Mouse (Mus musculus): ENCODE measurements at regions not wholly inside any gene's neighbourhood (a gene's known extent, or its start where the extent isn't known, plus 50 kb on each side); places are given as distances from the start of the nearest gene placed in this dataset.

GRCm38 (mm10) chr14:80172799-80173484 is 189.1 kb downstream of the Olfm4 start:
- ChIA-PET CTCF (no interaction called here), POLR2A (no interaction called here)
- no peak for DNase-seq (ENCODE audit: low read depth, low spot score)
- no peak for ATAC-seq
- peaks cover 15% of the 10 kb centered on the region for H3K27me3 ChIP-seq
- no peak for TF ChIP-seq CTCF (IDR thresholded peaks at IDR 0.05)
- in situ Hi-C loops (cut with MboI; ENCODE audit: low pct_unique_long_range_greater_than_20kb) = no loop called here

- no peak for DNase-seq (ENCODE audit: low read depth, low spot score)
- in situ Hi-C loops (cut with MboI; ENCODE audit: low pct_unique_long_range_greater_than_20kb) = no loop called here
- POLR2A ChIA-PET = no interaction called here
These were observed 192.6 kb downstream of the Olfm4 start for GRCm38 (mm10) chr14:80176464-80176863.

GRCm38 (mm10) chr14:80195041-80195440 is 211.2 kb downstream of the Olfm4 start:
- TF ChIP-seq CTCF (IDR thresholded peaks at IDR 0.05) = no peak
- in situ Hi-C loops (cut with MboI; ENCODE audit: low pct_unique_long_range_greater_than_20kb) = no loop called here
- no peak for DNase-seq (ENCODE audit: low read depth, low spot score)

More at GRCm38 (mm10) chr14:80176464-80176863, 192.6 kb downstream of the Olfm4 start:
- H3K27me3 ChIP-seq = peaks cover 11% of the 10 kb centered on the region
- CTCF ChIA-PET = no interaction called here
- ATAC-seq = no peak
- TF ChIP-seq CTCF (IDR thresholded peaks at IDR 0.05) = no peak

GRCm38 (mm10) chr14:80212916-80213315 is 229.0 kb downstream of the Olfm4 start:
- DNase-seq (ENCODE audit: low read depth, low spot score) (no peak), ATAC-seq (no peak)
- CTCF ChIA-PET = no interaction called here
- H3K27me3 ChIP-seq = peaks cover 3% of the 10 kb centered on the region
- TF ChIP-seq CTCF (IDR thresholded peaks at IDR 0.05) = no peak
- in situ Hi-C loops (cut with MboI; ENCODE audit: low pct_unique_long_range_greater_than_20kb) = loop anchor here (10.0 to 25.0 kb wide), 2 partner anchors 448 to 801 kb away; no protein-coding TSS in a partner anchor
- POLR2A ChIA-PET = no interaction called here

More at GRCm38 (mm10) chr14:80195041-80195440, 211.2 kb downstream of the Olfm4 start:
- ChIA-PET CTCF (no interaction called here), POLR2A (no interaction called here)
- no peak for ATAC-seq
- H3K27me3 ChIP-seq = no peaks in the 10 kb centered on the region

GRCm38 (mm10) chr14:80213666-80214065 is 229.8 kb downstream of the Olfm4 start:
- no peak for DNase-seq (ENCODE audit: low read depth, low spot score)
- ATAC-seq = no peak
- in situ Hi-C loops (cut with MboI; ENCODE audit: low pct_unique_long_range_greater_than_20kb) = loop anchor here (10.0 to 25.0 kb wide), 2 partner anchors 449 to 801 kb away; no protein-coding TSS in a partner anchor
- no peak for TF ChIP-seq CTCF (IDR thresholded peaks at IDR 0.05)
- H3K27me3 ChIP-seq = peaks cover 3% of the 10 kb centered on the region
- ChIA-PET CTCF (no interaction called here), POLR2A (no interaction called here)

- peak; percentile 79 for TF ChIP-seq CTCF (IDR thresholded peaks at IDR 0.05)
- H3K27me3 ChIP-seq = peaks cover 3% of the 10 kb centered on the region
- ChIA-PET POLR2A (no interaction called here), CTCF (interaction anchor here (1.0 kb wide), 1 partner anchor 9 kb away, joined by 3 read pairs; no protein-coding TSS in a partner anchor)
- DNase-seq (ENCODE audit: low read depth, low spot score) (peak; percentile 0), ATAC-seq (peak; percentile 35)
- in situ Hi-C loops (cut with MboI; ENCODE audit: low pct_unique_long_range_greater_than_20kb) = loop anchor here (10.0 to 25.0 kb wide), 2 partner anchors 451 to 804 kb away; no protein-coding TSS in a partner anchor
These were observed 232.2 kb downstream of the Olfm4 start for GRCm38 (mm10) chr14:80215960-80216552.

- H3K27me3 ChIP-seq = peaks cover 4% of the 10 kb centered on the region
- POLR2A ChIA-PET = no interaction called here
- no peak for DNase-seq (ENCODE audit: low read depth, low spot score)
- CTCF ChIA-PET = no interaction called here
- TF ChIP-seq CTCF (IDR thresholded peaks at IDR 0.05) = no peak
- in situ Hi-C loops (cut with MboI; ENCODE audit: low pct_unique_long_range_greater_than_20kb) = no loop called here
- ATAC-seq = no peak
These were observed 248.2 kb downstream of the Olfm4 start for GRCm38 (mm10) chr14:80232066-80232465.

GRCm38 (mm10) chr14:80232976-80233375 is 249.1 kb downstream of the Olfm4 start:
- H3K27me3 ChIP-seq = peaks cover 4% of the 10 kb centered on the region
- ChIA-PET CTCF (no interaction called here), POLR2A (no interaction called here)
- TF ChIP-seq CTCF (IDR thresholded peaks at IDR 0.05) = no peak
- DNase-seq (ENCODE audit: low read depth, low spot score) (no peak), ATAC-seq (no peak)
- in situ Hi-C loops (cut with MboI; ENCODE audit: low pct_unique_long_range_greater_than_20kb) = no loop called here

- DNase-seq (ENCODE audit: low read depth, low spot score) = no peak
- TF ChIP-seq CTCF (IDR thresholded peaks at IDR 0.05) = no peak
- no peaks in the 10 kb centered on the region for H3K27me3 ChIP-seq
- POLR2A ChIA-PET = no interaction called here
- ATAC-seq = no peak
- in situ Hi-C loops (cut with MboI; ENCODE audit: low pct_unique_long_range_greater_than_20kb) = no loop called here
- CTCF ChIA-PET = no interaction called here
These were observed 253.3 kb downstream of the Olfm4 start for GRCm38 (mm10) chr14:80237136-80237535.

- ATAC-seq (no peak), DNase-seq (ENCODE audit: low read depth, low spot score) (no peak)
- CTCF ChIA-PET = no interaction called here
- no peaks in the 10 kb centered on the region for H3K27me3 ChIP-seq
- POLR2A ChIA-PET = no interaction called here
- in situ Hi-C loops (cut with MboI; ENCODE audit: low pct_unique_long_range_greater_than_20kb) = no loop called here
- TF ChIP-seq CTCF (IDR thresholded peaks at IDR 0.05) = no peak
These were observed 253.7 kb downstream of the Olfm4 start for GRCm38 (mm10) chr14:80237552-80237951.

- no peaks in the 10 kb centered on the region for H3K27me3 ChIP-seq
- ChIA-PET CTCF (no interaction called here), POLR2A (no interaction called here)
- ATAC-seq (no peak), DNase-seq (ENCODE audit: low read depth, low spot score) (no peak)
- TF ChIP-seq CTCF (IDR thresholded peaks at IDR 0.05) = no peak
- in situ Hi-C loops (cut with MboI; ENCODE audit: low pct_unique_long_range_greater_than_20kb) = no loop called here
These were observed 260.9 kb downstream of the Olfm4 start for GRCm38 (mm10) chr14:80244640-80245302.

Data from Patski (cell line).